Mouse (Mus musculus) c-Kit-negative CD71-positive TER-119-positive erythroid progenitor cells, embryonic 14.5 days (primary cell): ENCODE results near the gene Pitpnm1.
"Not testable (repeated sequence)": the region's sequence is repeated elsewhere in the genome, so short reads cannot be mapped to it uniquely, and the experiment has no call there.

Source experiments
- DNase-seq: peaks from one replicate; pipeline ENCODE4 v3.0.0-alpha.2; 2013; ENCODE audit warnings: low read depth, low spot score

Gene Pitpnm1

GRCm38 (mm10) chr19:4099837-4100717, at the start of gene Pitpnm1:
Gene Pitpnm1 (plus strand): TSS chr19:4099998.
- no peak for DNase-seq

- DNase-seq: no peak
Observed at GRCm38 (mm10) chr19:4051016-4051415, 48.8 kb upstream of the Pitpnm1 start.

GRCm38 (mm10) chr19:4051741-4052515, 47.9 kb upstream of the Pitpnm1 start:
- DNase-seq: no peak

- DNase-seq: no peak
Observed at GRCm38 (mm10) chr19:4052516-4053030, 47.2 kb upstream of the Pitpnm1 start.

- no peak for DNase-seq
Observed at GRCm38 (mm10) chr19:4054613-4055012, 45.2 kb upstream of the Pitpnm1 start.

GRCm38 (mm10) chr19:4055216-4055946, 44.4 kb upstream of the Pitpnm1 start:
- DNase-seq: no peak

- DNase-seq: no peak
Observed at GRCm38 (mm10) chr19:4055947-4056693, 43.7 kb upstream of the Pitpnm1 start.

GRCm38 (mm10) chr19:4056727-4057126, 43.1 kb upstream of the Pitpnm1 start:
- no peak for DNase-seq

- no peak for DNase-seq
Observed at GRCm38 (mm10) chr19:4057389-4057788, 42.4 kb upstream of the Pitpnm1 start.

- DNase-seq: no peak
Observed at GRCm38 (mm10) chr19:4057962-4058361, 41.8 kb upstream of the Pitpnm1 start.

- DNase-seq: no peak
Observed at GRCm38 (mm10) chr19:4058581-4058980, 41.2 kb upstream of the Pitpnm1 start.

GRCm38 (mm10) chr19:4059069-4059740, 40.6 kb upstream of the Pitpnm1 start, which contains the start of gene Gstp3:
Gene Gstp3 (minus strand): TSS chr19:4059569.
- no peak for DNase-seq

GRCm38 (mm10) chr19:4060044-4060898, 39.5 kb upstream of the Pitpnm1 start:
- not testable (repeated sequence) for DNase-seq

GRCm38 (mm10) chr19:4060899-4061465, 38.8 kb upstream of the Pitpnm1 start:
- DNase-seq: no peak

GRCm38 (mm10) chr19:4063357-4063756, 36.4 kb upstream of the Pitpnm1 start:
- DNase-seq: not testable (repeated sequence)

GRCm38 (mm10) chr19:4064501-4064900, 35.3 kb upstream of the Pitpnm1 start:
- DNase-seq: not testable (repeated sequence)

GRCm38 (mm10) chr19:4066280-4066679, 33.5 kb upstream of the Pitpnm1 start:
- DNase-seq: no peak

GRCm38 (mm10) chr19:4066877-4067276, 32.9 kb upstream of the Pitpnm1 start:
- no peak for DNase-seq

- DNase-seq: not testable (repeated sequence)
Observed at GRCm38 (mm10) chr19:4068242-4068641, 31.6 kb upstream of the Pitpnm1 start.
